Mouse (Mus musculus) lung, adult 2 months (tissue): ENCODE results near the gene Msi2. TPM values are rescaled to one million over a fixed set of nuclear protein-coding genes. Genes with fewer than 3 reads are reported as not detected.

Experiments used
- DNase-seq: peaks from one replicate; pipeline ENCODE4 v3.0.0; 2022
- H3K4me1 ChIP-seq: fragments of 200-500 bp; 2 replicates; pipeline ENCODE4 v1.6.1; 2011; ENCODE audit warnings: low read length; ENCODE audit not compliant: control insufficient read depth, insufficient read depth
- H3K4me3 ChIP-seq: fragments of 200-500 bp; replicated peaks from 2 replicates; pipeline ENCODE3; 2011; ENCODE audit warnings: low read depth, mild to moderate bottlenecking, control low read depth, low read length; ENCODE audit errors: extremely low read depth
- CTCF ChIP-seq: fragments of 200-500 bp; IDR thresholded peaks from 2 replicates; pipeline ENCODE4 v1.5.1; 2011; ENCODE audit warnings: mild to moderate bottlenecking, low read length, control low read depth; ENCODE audit not compliant: insufficient read depth
- POLR2A ChIP-seq: fragments of 200-500 bp; IDR thresholded peaks from 2 replicates; pipeline ENCODE4 v1.6.1; 2011; ENCODE audit warnings: low read depth, mild to moderate bottlenecking, control low read depth, low read length, borderline replicate concordance; ENCODE audit errors: extremely low read depth
- WGBS: fragments of 180-500 bp; shearing (Covaris S2); methylation state at CpG from one replicate; pipeline ENCODE4 v1.1.7; 2018; 5-methylcytosine and 5-hydroxymethylcytosine counted together
- polyA plus RNA-seq: library from polyadenylated mRNA; depleted of rRNA; stranded (reverse); fragments of >200 nt; gene quantifications from 2 replicates; pipeline ENCODE4 v1.2.3, GENCODE M21; 2012

The Msi2 gene
- polyA plus RNA-seq, 1 experiment: 29.5 TPM

DNA sequence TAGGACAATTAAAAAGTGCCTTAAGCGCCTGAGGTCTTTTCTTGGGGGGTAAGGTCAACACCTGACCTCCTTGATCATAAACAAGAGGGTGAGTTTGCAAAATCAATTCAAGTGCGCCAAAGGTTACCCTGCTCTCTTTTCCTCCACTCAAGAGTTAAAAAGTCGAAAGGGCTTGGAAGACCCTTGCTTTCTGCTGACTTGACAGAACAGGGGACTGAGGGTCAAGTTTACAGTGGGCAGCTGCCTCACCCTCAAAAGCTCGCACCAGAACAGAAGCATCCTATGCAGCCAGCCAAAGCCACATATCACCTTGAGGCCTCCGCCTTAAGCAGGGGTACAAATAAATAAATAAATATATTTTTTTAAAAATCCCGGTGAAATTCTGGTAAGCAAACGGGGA is 3.0 kb downstream of the Msi2 start:
- 61% methylated on average over 7 of the region's 7 CpGs for WGBS
- H3K4me3 ChIP-seq: no peak overlapping the region
- TF ChIP-seq POLR2A (no peak), CTCF (no peak)

DNA sequence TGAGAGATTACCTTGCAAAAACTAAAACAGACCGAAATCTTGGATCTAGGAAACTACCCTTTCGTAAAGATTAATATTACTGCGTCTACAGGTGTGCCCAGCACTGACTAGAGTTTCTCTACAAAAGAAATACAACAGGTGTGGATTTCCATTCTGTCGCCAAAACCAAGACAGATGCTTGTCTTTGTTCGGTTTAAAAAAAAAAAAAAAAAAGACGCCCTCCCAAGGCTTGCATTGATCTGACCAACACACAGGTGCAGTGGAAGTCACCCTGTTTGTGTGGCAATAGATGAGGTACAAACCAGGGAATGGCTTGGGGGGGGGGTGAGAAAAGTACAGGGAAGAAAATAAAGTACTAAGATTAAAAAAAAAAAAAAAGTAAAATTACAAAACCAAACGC is 4.2 kb downstream of the Msi2 start:
- H3K4me3 ChIP-seq: no peak overlapping the region
- DNase-seq: no peak
- TF ChIP-seq CTCF (no peak), POLR2A (no peak)
- WGBS: 73% methylated on average over 7 of the region's 7 CpGs
- 0 out of 2 replicates have a peak, but pooled peaks cover 3% of the 10 kb centered on the region for H3K4me1 ChIP-seq

More for the DNA sequence above, 3.0 kb downstream of the Msi2 start:
- H3K4me1 ChIP-seq: peaks cover 3% of the 10 kb centered on the region; the same call in 1 of the 2 replicates
- no peak for DNase-seq

DNA sequence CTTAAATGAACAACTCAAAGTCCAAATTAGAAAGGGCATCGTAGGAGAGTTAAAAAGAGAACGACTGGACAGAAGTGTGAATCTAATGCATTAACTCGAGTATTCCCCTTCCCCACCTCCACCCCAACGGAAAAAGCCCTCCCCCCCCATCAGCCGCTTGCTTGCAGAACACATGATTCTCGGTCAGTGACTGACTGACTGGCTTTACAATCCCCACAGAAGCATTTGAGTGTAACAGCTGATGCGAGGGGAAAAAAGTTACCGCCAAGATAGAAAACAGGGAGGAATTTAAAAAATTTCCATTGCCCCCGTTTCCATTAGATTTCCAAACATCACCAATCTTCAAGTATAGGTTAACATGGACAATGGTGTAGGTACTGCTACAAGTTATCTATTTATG is 4.8 kb downstream of the Msi2 start:
- TF ChIP-seq POLR2A: no peak
- no peak for TF ChIP-seq CTCF
- DNase-seq: no peak
- Histone ChIP-seq H3K4me3 (no peak overlapping the region), H3K4me1 (0 out of 2 replicates have a peak, but pooled peaks cover 3% of the 10 kb centered on the region)
- 66% methylated on average over 9 of the region's 9 CpGs for WGBS

DNA sequence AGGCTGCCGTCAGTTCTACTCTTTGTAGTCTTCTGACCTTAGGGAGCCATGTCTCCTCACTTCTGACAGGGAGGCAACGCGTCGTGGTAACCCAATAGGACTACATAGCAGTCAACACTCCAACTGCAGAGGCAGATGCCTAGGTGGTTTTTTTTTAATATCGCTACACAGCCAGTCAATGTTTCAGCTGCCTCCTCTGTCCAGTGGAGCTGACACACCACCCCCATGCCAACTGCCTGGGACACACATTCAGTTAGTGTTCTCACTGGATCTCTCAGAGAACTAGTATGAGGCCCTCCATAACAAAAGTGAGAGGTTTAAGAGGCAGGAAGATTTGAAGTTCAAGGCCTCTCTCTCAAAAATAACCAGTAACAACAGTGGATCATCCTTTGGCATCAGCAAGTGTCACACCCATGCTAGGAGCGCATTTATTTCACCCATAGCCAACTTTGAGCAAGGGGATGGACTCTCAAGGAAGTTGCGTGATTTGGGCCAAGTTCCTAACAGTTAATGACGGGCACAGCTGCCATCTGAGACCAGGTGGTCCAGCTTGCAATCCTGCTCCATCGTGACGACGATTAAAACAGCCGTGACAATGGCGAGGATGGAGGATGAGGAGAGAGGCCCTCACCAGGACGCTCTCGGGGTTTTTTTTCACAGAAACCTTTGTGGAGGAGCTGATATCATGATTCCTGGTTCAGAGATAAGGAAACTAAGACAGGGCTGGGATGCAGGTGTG is 8.3 kb downstream of the Msi2 start:
- 92% methylated on average over 15 of the region's 15 CpGs for WGBS
- DNase-seq: no peak
- Histone ChIP-seq H3K4me3 (no peak overlapping the region), H3K4me1 (no peaks in the 10 kb centered on the region)
- TF ChIP-seq CTCF (no peak), POLR2A (no peak)

DNA sequence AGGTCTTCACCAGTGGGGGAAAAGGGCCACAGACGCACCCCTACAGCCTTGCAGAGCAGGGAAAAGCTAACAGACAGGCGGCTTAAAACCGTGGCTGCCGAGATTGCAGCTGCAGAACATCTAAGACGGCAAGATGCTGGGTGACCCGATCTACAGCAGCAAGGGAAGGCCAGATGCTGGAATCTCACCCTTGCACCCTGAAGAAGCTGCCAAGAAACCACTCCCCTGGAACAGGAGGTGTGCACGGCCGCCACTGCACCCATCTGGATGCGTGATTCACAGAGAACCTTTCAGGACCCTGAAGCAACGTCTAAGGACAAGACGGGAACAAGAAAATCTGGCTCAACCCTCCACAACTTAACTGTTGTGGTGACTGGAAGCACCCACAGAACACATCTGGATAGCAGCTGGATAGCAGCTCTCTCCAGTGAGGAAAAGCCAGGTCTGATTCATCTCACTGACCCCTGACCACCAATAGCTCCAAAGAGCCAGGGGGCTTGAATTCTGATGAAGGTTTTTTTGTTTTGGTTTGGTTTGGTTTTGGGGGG is 11.0 kb downstream of the Msi2 start:
- TF ChIP-seq POLR2A (no peak), CTCF (no peak)
- Histone ChIP-seq H3K4me3 (no peak overlapping the region), H3K4me1 (no peaks in the 10 kb centered on the region)
- 79% methylated on average over 11 of the region's 11 CpGs for WGBS
- DNase-seq: no peak

DNA sequence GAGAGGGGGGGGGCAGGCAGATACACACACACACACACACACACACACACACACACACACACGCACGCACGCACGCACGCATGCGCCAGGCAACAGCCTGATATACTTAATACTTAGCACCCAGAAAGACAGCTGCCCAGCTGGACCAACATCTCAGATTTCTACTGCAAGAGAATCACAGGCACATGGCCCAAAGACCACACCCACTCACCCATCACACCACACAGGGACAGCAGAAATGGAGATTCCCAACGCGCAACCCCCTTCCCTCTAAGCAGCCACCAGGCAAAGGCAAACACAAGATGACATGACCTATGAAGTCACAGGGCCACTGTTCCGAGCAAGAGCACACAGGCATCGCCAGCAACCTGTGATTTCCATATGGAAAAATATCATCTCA is 13.6 kb downstream of the Msi2 start:
- DNase-seq: no peak
- 80% methylated on average over 10 of the region's 10 CpGs for WGBS
- TF ChIP-seq POLR2A: no peak
- no peak for TF ChIP-seq CTCF
- H3K4me1 ChIP-seq: no peaks in the 10 kb centered on the region
- no peak overlapping the region for H3K4me3 ChIP-seq

DNA sequence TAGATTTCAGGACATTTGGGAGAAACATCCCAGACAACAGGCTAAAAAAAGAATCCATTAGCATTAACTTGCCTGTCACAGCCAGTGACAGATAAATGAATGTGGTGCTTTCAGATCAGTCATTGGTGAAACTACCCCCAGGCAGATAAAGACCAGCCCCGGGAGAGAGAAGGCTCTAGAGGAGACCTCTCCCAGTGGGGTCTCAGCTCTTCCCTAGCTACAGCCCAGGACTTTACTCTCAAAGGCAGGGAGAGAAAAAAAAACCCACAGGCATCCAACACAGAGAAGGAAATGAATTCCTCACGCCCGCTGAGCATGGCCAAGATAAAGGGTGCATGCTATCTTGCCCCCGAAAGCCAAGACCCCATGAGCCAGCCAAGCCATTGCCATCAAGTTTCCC is 15.1 kb downstream of the Msi2 start:
- 65% methylated on average over 4 of the region's 4 CpGs for WGBS
- TF ChIP-seq CTCF (no peak), POLR2A (no peak)

DNA sequence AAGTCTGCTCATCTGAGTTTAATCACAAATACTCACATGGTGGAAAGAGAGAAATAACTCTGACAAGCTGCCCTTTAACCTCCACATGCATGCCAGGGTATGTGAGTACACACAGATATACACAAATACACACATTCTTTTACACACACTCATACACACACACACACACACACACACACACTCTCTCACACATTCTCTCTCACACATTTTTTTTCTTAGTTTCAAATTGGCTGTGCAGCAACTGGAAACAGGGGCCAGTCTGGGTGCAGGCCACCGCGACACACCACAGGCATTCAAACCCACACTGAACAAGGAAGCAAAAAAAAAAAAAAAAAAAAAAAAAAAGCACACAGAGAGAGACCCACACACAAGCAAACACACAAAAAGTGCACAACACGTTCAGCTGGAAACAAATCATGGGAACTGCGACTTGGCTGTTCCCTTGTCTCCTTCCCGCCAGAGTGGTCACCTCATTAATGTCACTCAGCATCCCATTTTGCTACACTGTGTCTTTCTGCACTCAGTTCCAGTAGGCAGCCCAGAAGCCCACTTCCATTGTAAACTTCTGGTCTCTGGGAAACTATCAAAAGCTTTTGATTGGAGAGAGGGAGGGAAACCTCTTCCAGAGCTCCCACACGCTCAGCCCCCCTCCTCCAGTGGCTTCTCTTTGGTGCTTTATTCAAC is 16.2 kb downstream of the Msi2 start:
- Histone ChIP-seq H3K4me1 (peaks cover 2% of the 10 kb centered on the region; the same call in 1 of the 2 replicates), H3K4me3 (no peak overlapping the region)
- TF ChIP-seq CTCF: no peak
- no peak for DNase-seq
- WGBS: 69% methylated on average over 6 of the region's 6 CpGs

More for the DNA sequence above, 15.1 kb downstream of the Msi2 start:
- H3K4me3 ChIP-seq: no peak overlapping the region
- H3K4me1 ChIP-seq: no peaks in the 10 kb centered on the region
- DNase-seq: no peak

DNA sequence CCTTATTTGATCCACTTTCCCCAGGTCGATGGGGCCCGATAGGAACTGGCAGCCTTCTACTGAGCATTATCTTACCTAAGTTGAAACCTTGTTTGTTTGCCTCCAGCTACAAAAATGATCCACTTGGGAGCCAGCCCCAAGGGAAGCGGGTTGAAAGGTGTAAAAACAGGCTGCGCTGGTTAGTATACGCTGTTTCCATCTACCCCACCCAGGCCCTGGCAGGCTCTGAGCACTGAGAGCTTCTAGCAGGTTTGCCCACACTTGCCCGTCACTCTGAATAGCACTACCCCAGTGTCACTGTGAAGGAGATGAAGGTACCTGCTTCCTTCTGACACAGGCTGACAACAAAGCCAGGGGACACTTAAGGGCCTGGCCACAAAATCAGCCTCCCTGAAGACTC is 17.3 kb downstream of the Msi2 start:
- 88% methylated on average over 6 of the region's 6 CpGs for WGBS
- Histone ChIP-seq H3K4me1 (peaks cover 2% of the 10 kb centered on the region; the same call in 1 of the 2 replicates), H3K4me3 (no peak overlapping the region)
- DNase-seq: no peak
- no peak for TF ChIP-seq POLR2A
- no peak for TF ChIP-seq CTCF

DNA sequence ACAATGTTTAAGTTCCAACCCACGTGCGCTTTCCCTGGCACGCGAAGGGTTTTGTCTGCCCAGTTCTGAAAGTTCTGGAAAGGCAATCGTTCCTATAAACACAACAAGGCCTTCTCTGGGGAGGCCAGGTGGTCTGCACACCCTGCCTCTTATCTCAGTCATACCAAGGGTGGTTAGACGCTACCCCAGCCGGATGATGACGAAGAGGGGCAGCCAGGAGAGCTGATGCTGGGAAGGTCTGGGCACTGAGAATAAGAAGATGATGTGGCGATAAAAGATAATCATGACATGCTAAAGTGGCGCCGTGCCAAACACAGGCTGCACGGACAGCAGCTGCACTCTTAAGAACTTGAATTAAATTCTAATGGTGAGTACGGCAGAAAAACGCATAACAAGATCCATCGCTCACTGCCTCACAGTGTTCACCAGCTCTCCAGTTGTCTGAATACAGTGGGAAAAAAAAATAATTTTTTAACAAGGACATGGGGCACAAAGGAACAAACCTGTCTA is 18.1 kb downstream of the Msi2 start:
- Histone ChIP-seq H3K4me1 (peaks cover 2% of the 10 kb centered on the region; the same call in 1 of the 2 replicates), H3K4me3 (no peak overlapping the region)
- DNase-seq: no peak
- WGBS: 90% methylated on average over 15 of the region's 15 CpGs
- TF ChIP-seq POLR2A: no peak
- no peak for TF ChIP-seq CTCF
